Mouse (Mus musculus) thymus, adult 2 months (tissue): ENCODE measurements around the gene Fam214b.

Experiments used
- CTCF ChIP-seq: fragments of 200-500 bp; IDR thresholded peaks from 2 replicates; pipeline ENCODE4 v1.5.1; 2012; ENCODE audit warnings: mild to moderate bottlenecking, control low read depth, low read length, moderate library complexity, borderline replicate concordance; ENCODE audit not compliant: control insufficient read depth, poor library complexity, insufficient read depth; ENCODE audit errors: extremely low read depth
- POLR2A ChIP-seq: fragments of 200-500 bp; IDR thresholded peaks from 2 replicates; pipeline ENCODE4 v1.6.1; 2012; ENCODE audit warnings: mild to moderate bottlenecking, low read length, control low read depth, moderate library complexity; ENCODE audit not compliant: control insufficient read depth, poor library complexity, insufficient read depth; ENCODE audit errors: extremely low read depth

- TF ChIP-seq CTCF, result no peak
- TF ChIP-seq POLR2A, result no peak
These were observed 12.5 kb downstream of the Fam214b start for GRCm38 (mm10) chr4:43033481-43033880.
